Mouse (Mus musculus) liver, postnatal 0 days (tissue): Measurements from ENCODE around the gene Lats2. TPM values are rescaled to one million over a fixed set of nuclear protein-coding genes. Genes with fewer than 3 reads are reported as not detected.

Experiments used
- ATAC-seq: fragments of 200-750 bp; cut with Nextera tagmentation; 2 replicates; pipeline ENCODE4 v1.8.0; 2017; ENCODE audit warnings: mild to moderate bottlenecking, moderate library complexity
- DNase-seq: peaks from one replicate; pipeline ENCODE4 v3.0.0-alpha.2; 2016
- H3K27ac ChIP-seq: fragments of 300-500 bp; sonication (generic); 2 replicates; pipeline ENCODE4 v1.5.1; 2014; ENCODE audit warnings: antibody characterized with exemption, moderate library complexity, mild to moderate bottlenecking, low read depth
- H3K27me3 ChIP-seq: fragments of 300-500 bp; sonication (generic); 2 replicates; pipeline ENCODE4 v1.6.1; 2014; ENCODE audit warnings: low read length, control low read depth, mixed read lengths; ENCODE audit not compliant: insufficient read depth
- H3K36me3 ChIP-seq: fragments of 300-500 bp; sonication (generic); replicated peaks from 2 replicates; pipeline ENCODE4 v1.6.1; 2014; ENCODE audit warnings: mild to moderate bottlenecking, control low read depth, low read length, moderate library complexity, mixed read lengths; ENCODE audit not compliant: insufficient read depth
- H3K4me1 ChIP-seq: fragments of 300-500 bp; sonication (generic); 2 replicates; pipeline ENCODE4 v1.6.1; 2014; ENCODE audit warnings: antibody characterized with exemption, mild to moderate bottlenecking, control low read depth; ENCODE audit not compliant: insufficient read depth
- H3K4me2 ChIP-seq: fragments of 300-500 bp; sonication (generic); 2 replicates; pipeline ENCODE4 v1.6.1; 2014; ENCODE audit warnings: low read depth, mild to moderate bottlenecking, low read length, moderate library complexity, mixed read lengths
- H3K4me3 ChIP-seq: fragments of 300-500 bp; sonication (generic); 2 replicates; pipeline ENCODE4 v1.5.1; 2014; ENCODE audit warnings: low read depth, low read length
- H3K9ac ChIP-seq: fragments of 300-500 bp; sonication (generic); replicated peaks from 2 replicates; pipeline ENCODE4 v1.6.1; 2014; ENCODE audit warnings: mild to moderate bottlenecking, moderate library complexity
- H3K9me3 ChIP-seq: fragments of 300-500 bp; sonication (generic); 2 replicates; pipeline ENCODE4 v1.6.1; 2016; ENCODE audit warnings: mild to moderate bottlenecking, control low read depth, low read length, mixed read lengths
- CTCF ChIP-seq: sonication (generic); IDR thresholded peaks from 2 replicates; pipeline ENCODE4 v1.5.1; 2016; ENCODE audit warnings: antibody characterized with exemption, low read depth
- EP300 ChIP-seq: IDR thresholded peaks from 2 replicates; pipeline ENCODE4 v1.6.1; 2016; ENCODE audit warnings: antibody characterized with exemption, low read depth, mild to moderate bottlenecking
- WGBS: fragments of 180-500 bp; shearing (Covaris S2); extraction: QIAGEN DNeasy Blood & Tissue Kit; methylation state at CpG from one replicate; pipeline ENCODE4 v1.1.7; 2014; ENCODE audit not compliant: insufficient replicate concordance; 5-methylcytosine and 5-hydroxymethylcytosine counted together
- polyA plus RNA-seq: library from polyadenylated mRNA; unstranded; fragments of >200 nt; fragmentation: Nextera tagmentation; extraction: Ambion mirVana; gene quantifications from 2 replicates; pipeline ENCODE4 v1.2.1, GENCODE M21; 2015

The Lats2 gene
- polyA plus RNA-seq, 1 experiment from 2014 or later = 4.9 TPM

GRCm38 (mm10) chr14:57729975-57730499 lies 28.2 kb downstream of the Lats2 start:
- no peak overlapping the region for H3K9ac ChIP-seq
- H3K4me2 ChIP-seq = no peak overlapping the region
- 33% methylated on average over 5 of the region's 5 CpGs for whole genome bisulfite sequencing
- H3K4me3 ChIP-seq = no peak overlapping the region
- ATAC-seq = peak; percentile 82
- no peaks in the 10 kb centered on the region for H3K9me3 ChIP-seq
- peaks cover 20% of the 10 kb centered on the region for H3K4me1 ChIP-seq
- H3K27ac ChIP-seq = peak overlapping the region; percentile 30; the same call in 1 of the 2 replicates
- TF ChIP-seq EP300 (no peak), CTCF (no peak)
- peak; percentile 60 for DNase-seq
- H3K27me3 ChIP-seq = no peaks in the 10 kb centered on the region
- H3K36me3 ChIP-seq = peaks cover 11% of the 10 kb centered on the region; the same call in 1 of the 2 replicates

- H3K4me1 ChIP-seq = peaks cover 20% of the 10 kb centered on the region
- H3K4me3 ChIP-seq = no peak overlapping the region
- peak overlapping the region; percentile 13 for H3K27ac ChIP-seq
- ATAC-seq (no peak), DNase-seq (no peak)
- H3K4me2 ChIP-seq = peak overlapping the region; percentile 26; the same call in 1 of the 2 replicates
- H3K36me3 ChIP-seq = peaks cover 11% of the 10 kb centered on the region; the same call in 1 of the 2 replicates
- TF ChIP-seq CTCF (no peak), EP300 (no peak)
- no peaks in the 10 kb centered on the region for H3K27me3 ChIP-seq
- H3K9me3 ChIP-seq = no peaks in the 10 kb centered on the region
- WGBS = 40% methylated on average over 8 of the region's 8 CpGs
- H3K9ac ChIP-seq = no peak overlapping the region
These were observed 28.8 kb downstream of the Lats2 start for GRCm38 (mm10) chr14:57729364-57729763.

DNA sequence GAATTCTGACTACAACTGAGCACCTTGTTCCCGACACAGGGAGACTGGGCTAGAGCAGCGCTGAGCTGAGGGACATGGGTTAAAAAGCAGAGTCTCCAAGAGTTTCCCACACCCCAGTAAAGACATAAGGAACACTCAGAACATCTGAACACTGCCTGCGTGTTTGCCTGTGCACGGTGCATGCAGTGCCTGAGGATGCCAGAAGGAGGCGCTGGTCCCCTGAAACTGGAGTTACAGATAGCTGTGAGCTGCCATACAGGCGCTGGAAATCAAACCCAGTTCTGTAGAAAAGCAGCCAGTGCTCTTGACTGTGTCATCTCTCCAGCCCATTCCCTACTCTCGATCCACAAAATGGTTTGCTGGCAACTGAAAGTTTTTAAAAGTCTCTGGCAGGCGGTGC lies 32.0 kb downstream of the Lats2 start:
- no peaks in the 10 kb centered on the region for H3K9me3 ChIP-seq
- H3K4me1 ChIP-seq = peaks cover 17% of the 10 kb centered on the region
- H3K9ac ChIP-seq = no peak overlapping the region
- no peak overlapping the region for H3K4me3 ChIP-seq
- H3K4me2 ChIP-seq = no peak overlapping the region
- no peaks in the 10 kb centered on the region for H3K27me3 ChIP-seq
- TF ChIP-seq CTCF (peak; percentile 69), EP300 (no peak)
- H3K36me3 ChIP-seq = peaks cover 11% of the 10 kb centered on the region
- WGBS = 82% methylated on average over 8 of the region's 8 CpGs
- H3K27ac ChIP-seq = no peak overlapping the region
- DNase-seq (peak; percentile 44), ATAC-seq (no peak)

DNA sequence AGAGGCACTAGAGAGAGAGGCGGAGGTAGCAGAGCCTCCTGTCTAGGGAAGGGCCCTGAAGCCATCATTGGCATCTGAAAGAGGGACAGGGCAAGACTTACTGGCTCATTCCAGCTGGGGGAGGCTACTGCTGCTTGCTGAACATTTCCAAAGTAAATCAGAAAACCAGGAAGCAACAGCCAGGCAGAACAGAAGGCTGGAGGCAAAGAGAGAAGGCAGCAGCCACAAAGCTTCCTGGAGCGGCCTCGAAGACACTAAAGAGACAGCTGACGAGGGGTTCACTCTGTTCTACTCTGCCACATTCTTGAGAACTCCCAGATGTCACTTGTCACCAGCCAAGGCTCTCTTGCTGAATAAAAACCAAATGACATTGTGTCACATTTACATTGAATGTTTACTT lies 33.7 kb downstream of the Lats2 start:
- Histone ChIP-seq H3K36me3 (peaks cover 11% of the 10 kb centered on the region), H3K27ac (no peak overlapping the region), H3K9ac (no peak overlapping the region), H3K27me3 (no peaks in the 10 kb centered on the region), H3K4me3 (no peak overlapping the region), H3K9me3 (no peaks in the 10 kb centered on the region), H3K4me1 (peaks cover 3% of the 10 kb centered on the region), H3K4me2 (no peak overlapping the region)
- TF ChIP-seq CTCF = no peak
- no peak for TF ChIP-seq EP300
- ATAC-seq = no peak
- 66% methylated on average over 4 of the region's 4 CpGs for WGBS
- DNase-seq = no peak

DNA sequence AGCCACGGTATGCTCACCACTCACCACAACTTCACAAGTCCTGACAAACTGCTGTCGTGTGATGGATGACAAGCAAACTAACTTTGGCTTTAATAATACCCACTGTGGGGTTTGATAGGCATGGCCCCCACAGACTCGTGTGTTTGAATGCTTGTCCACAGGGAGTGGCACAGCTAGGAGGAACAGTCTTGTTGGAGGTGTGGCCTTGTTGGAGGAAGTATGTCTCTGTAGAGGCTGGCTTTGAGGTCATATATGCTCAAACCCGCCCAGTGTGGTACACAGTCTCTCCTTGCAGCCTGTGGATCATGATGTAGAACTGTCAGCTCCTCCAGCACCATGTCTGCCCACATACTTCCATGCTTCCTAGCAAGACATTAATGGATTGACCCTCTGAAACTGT lies 39.9 kb downstream of the Lats2 start:
- Histone ChIP-seq H3K27me3 (no peaks in the 10 kb centered on the region), H3K36me3 (peaks cover 13% of the 10 kb centered on the region; the same call in 1 of the 2 replicates), H3K27ac (no peak overlapping the region), H3K4me2 (no peak overlapping the region), H3K9me3 (no peaks in the 10 kb centered on the region), H3K4me1 (peaks cover 6% of the 10 kb centered on the region; the same call in 1 of the 2 replicates), H3K4me3 (no peak overlapping the region), H3K9ac (no peak overlapping the region)
- ATAC-seq (no peak), DNase-seq (no peak)
- 68% methylated on average over 4 of the region's 4 CpGs for WGBS
- TF ChIP-seq EP300 (no peak), CTCF (no peak)

DNA sequence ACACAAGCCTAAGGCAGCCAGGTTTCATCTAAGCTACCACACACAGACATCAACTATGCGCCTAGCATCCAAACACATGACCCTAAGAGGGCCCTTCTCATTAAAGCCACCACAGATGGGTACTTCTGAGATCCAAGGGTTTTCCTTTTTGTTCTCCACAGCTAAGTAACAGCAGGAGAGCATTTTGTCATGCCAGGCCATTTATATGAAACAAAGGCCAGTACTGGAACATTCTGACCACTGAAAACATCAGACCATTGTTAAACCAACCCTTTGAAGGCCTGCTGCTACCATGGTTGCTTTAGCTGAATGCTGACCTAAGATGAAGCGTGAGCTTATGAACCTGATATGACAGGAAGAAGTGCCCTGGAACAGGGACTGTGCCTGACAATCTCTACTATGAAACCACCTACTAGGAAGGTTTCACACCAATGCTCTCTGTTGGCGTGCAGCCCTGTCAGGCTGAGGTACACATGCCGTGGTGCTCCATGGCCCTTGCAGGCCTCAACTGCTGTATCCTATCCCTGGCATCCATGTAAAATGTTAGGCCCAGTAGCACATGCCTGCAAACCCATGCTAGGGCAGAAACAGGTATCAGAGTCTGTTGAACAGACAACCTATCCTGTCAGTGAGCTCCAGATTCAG lies 41.5 kb downstream of the Lats2 start:
- no peak overlapping the region for H3K9ac ChIP-seq
- no peaks in the 10 kb centered on the region for H3K27me3 ChIP-seq
- no peak overlapping the region for H3K27ac ChIP-seq
- H3K9me3 ChIP-seq = no peaks in the 10 kb centered on the region
- ATAC-seq (no peak), DNase-seq (no peak)
- no peak overlapping the region for H3K4me2 ChIP-seq
- TF ChIP-seq CTCF (no peak), EP300 (no peak)
- no peak overlapping the region for H3K4me3 ChIP-seq
- H3K4me1 ChIP-seq = peaks cover 18% of the 10 kb centered on the region
- H3K36me3 ChIP-seq = peaks cover 9% of the 10 kb centered on the region
- 86% methylated on average over 4 of the region's 4 CpGs for WGBS
